Mouse (Mus musculus) regulatory T cell (primary cell): Measurements from ENCODE around the gene Cenpo.

Experiments
- in situ Hi-C: fragments of 300-600 bp; cut with MboI, MseI; formaldehyde crosslinking; loops from one replicate; pipeline ENCODE4 v1.15.1; 2025; ENCODE audit warnings: high pct_unique_total_duplicates

Cenpo gene

DNA sequence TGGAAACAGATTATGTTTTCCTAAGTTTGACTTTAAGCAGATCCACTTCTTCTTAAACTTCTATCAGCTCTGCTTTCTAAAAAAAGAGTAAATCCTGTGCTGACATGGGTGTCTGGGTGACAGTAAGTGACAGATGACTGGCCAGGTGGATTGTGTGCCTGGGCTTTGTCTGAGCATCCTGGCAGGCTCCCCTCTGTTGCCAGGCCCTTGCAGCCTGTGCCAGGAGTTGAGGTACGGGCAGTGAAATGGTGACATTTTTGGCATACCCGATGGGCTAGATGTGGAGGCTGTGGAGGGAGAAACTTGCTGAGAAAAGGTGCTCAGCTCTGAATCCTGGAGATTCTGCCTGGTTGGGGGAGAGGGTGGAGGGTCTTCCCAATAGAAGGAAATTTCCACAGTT lies 76.6 kb downstream of the Cenpo start:
- in situ Hi-C loops = no loop called here

DNA sequence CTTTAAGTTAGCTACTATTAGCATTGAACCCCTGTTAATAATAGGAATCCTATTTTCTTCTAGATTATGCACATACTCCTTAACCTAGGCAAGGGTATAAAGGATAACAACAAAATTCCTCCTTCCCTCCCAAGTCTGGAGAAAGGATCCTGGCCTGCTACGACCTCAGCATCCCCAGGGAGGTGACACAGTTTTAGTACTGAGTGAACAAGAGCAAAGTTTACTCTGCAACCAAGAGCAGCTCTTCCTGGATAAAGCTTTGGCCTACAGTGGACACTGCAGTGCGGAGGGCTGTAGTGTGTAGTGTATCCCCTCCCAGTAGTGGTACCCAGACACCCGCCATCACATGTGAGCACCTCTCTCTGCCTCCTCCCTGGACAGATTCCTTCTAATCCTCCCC lies 82.1 kb downstream of the Cenpo start:
- in situ Hi-C loops = no loop called here

- in situ Hi-C loops = no loop called here
Measured at GRCm38 (mm10) chr12:4150936-4151335, 83.2 kb downstream of the Cenpo start.
